In the genomic region with DNA sequence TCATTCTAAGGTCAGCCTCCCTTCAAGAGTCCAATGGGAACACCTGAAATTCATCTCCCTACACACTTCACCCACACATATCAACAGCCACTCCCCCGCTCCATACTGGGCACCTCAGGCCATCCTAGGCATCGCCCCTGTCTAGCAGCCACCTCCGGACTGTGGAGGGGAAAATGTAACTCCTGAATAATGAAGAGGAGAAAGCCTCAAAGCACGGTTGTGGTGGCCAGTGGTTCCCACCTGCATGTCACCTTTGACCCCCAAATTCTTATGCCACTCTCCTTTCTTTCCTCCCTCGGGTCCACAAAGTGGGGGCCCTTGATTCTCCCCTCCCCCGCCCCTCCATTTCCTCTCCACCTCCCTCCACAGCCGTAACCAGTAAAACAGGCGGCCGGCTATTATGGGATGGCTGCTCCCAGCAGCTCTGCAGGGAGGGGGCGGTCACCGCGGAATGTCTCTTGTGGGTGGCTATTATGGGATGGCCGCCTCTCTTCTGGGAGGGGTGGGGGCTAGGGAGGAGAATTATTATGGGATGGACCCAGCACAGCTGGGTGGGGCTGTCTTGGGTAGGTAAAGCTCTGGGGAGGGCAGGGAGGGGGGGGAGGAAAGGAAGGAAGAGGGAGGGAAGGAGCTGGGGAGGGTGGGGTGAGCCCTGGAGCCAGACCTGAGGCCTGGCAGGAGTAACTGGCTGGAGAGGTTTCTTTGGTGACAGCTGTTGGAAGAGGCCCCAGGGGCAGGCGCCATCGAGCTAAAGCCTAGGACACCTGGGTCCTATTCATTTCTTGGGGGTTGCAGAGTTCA, we compare ENCODE assay signal across 1 mouse cellular context.
TF ChIP-seq lines count a peak whose summit lies in the region.

No protein-coding gene starts in this region.

TF ChIP-seq in MEL, 35 proteins besides CTCF, POLR2A, EP300 and RAD21:
- TF ChIP-seq ZNF384 (IDR thresholded peaks at IDR 0.05; ENCODE audit: low read depth, low read length) (no peak), SIN3A (IDR thresholded peaks at IDR 0.05; ENCODE audit: low read length) (peak; percentile 14), TAL1 (IDR thresholded peaks at IDR 0.05; ENCODE audit: low read length) (no peak), MAX (IDR thresholded peaks at IDR 0.05; ENCODE audit: low read length) (no peak), ZC3H11A (IDR thresholded peaks at IDR 0.05; ENCODE audit: low read depth, low read length) (0 out of 2 replicates have a peak, but pooled peaks have one; percentile 2), UBTF (IDR thresholded peaks at IDR 0.05; ENCODE audit: borderline replicate concordance, insufficient read depth, low read depth, low read length) (no peak), NELFE (IDR thresholded peaks at IDR 0.05; ENCODE audit: low read depth, low read length) (peak; percentile 7; the same call in 1 of the 2 replicates), BHLHE40 (IDR thresholded peaks at IDR 0.05; ENCODE audit: borderline replicate concordance, low read depth, low read length) (no peak), JUND (IDR thresholded peaks at IDR 0.05; ENCODE audit: low read depth, low read length) (no peak), ELF1 (IDR thresholded peaks at IDR 0.05; ENCODE audit: low read depth, low read length) (peak; percentile 18; the same call in 1 of the 2 replicates), TCF12 (IDR thresholded peaks at IDR 0.05; ENCODE audit: low read depth, low read length) (peak; percentile 26; the same call in 1 of the 2 replicates), MAZ (IDR thresholded peaks at IDR 0.05; ENCODE audit: low read depth, low read length) (peak; percentile 99), MEF2A (IDR thresholded peaks at IDR 0.05; ENCODE audit: extremely low read depth, insufficient replicate concordance, low read depth, low read length, poor library complexity, severe bottlenecking) (no peak), NRF1 (IDR thresholded peaks at IDR 0.05; ENCODE audit: insufficient read depth, low read depth, low read length, poor library complexity, severe bottlenecking) (no peak), E2F4 (IDR thresholded peaks at IDR 0.05; ENCODE audit: borderline replicate concordance, low read depth, low read length) (no peak), TBP (IDR thresholded peaks at IDR 0.05; ENCODE audit: low read depth, low read length) (no peak), HCFC1 (IDR thresholded peaks at IDR 0.05; ENCODE audit: low read depth, low read length) (peak; percentile 73), ETS1 (IDR thresholded peaks at IDR 0.05; ENCODE audit: low read depth, low read length) (peak; percentile 78), MXI1 (IDR thresholded peaks at IDR 0.05; ENCODE audit: low read depth, low read length) (0 out of 2 replicates have a peak, but pooled peaks have one; percentile 11)
